Mouse (Mus musculus) stomach, embryonic 15.5 days (tissue): ENCODE measurements around the gene Isl1. TPM values are rescaled to one million over a fixed set of nuclear protein-coding genes. Genes with fewer than 3 reads are reported as not detected.

Experiments
- ATAC-seq: fragments of 200-750 bp; cut with Nextera tagmentation; 2 replicates; pipeline ENCODE4 v1.8.0; 2017; ENCODE audit warnings: low read depth, moderate number of reproducible peaks, moderate TSS enrichment; ENCODE audit not compliant: insufficient read depth, low FRiP score
- H3K27ac ChIP-seq: fragments of 300-500 bp; sonication (generic); 2 replicates; pipeline ENCODE4 v1.5.1; 2015; ENCODE audit warnings: mild to moderate bottlenecking, inconsistent platforms
- H3K27me3 ChIP-seq: fragments of 300-500 bp; sonication (generic); replicated peaks from 2 replicates; pipeline ENCODE4 v1.6.1; 2015; ENCODE audit warnings: inconsistent platforms
- H3K36me3 ChIP-seq: fragments of 300-500 bp; sonication (generic); 2 replicates; pipeline ENCODE4 v1.6.1; 2015; ENCODE audit warnings: inconsistent platforms
- H3K4me1 ChIP-seq: fragments of 300-500 bp; sonication (generic); 2 replicates; pipeline ENCODE4 v1.6.1; 2015; ENCODE audit warnings: inconsistent platforms
- H3K4me2 ChIP-seq: fragments of 300-500 bp; sonication (generic); 2 replicates; pipeline ENCODE4 v1.6.1; 2015; ENCODE audit warnings: mild to moderate bottlenecking, inconsistent platforms
- H3K4me3 ChIP-seq: fragments of 300-500 bp; sonication (generic); replicated peaks from 2 replicates; pipeline ENCODE4 v1.5.1; 2015; ENCODE audit warnings: inconsistent platforms
- H3K9ac ChIP-seq: fragments of 300-500 bp; sonication (generic); 2 replicates; pipeline ENCODE4 v1.6.1; 2015; ENCODE audit warnings: inconsistent platforms
- H3K9me3 ChIP-seq: fragments of 300-500 bp; sonication (generic); 2 replicates; pipeline ENCODE4 v1.6.1; 2016; ENCODE audit warnings: inconsistent platforms
- WGBS: fragments of 180-500 bp; shearing (Covaris S2); methylation state at CpG from one replicate; pipeline ENCODE4 v1.1.7; 2015; 5-methylcytosine and 5-hydroxymethylcytosine counted together
- polyA plus RNA-seq: library from polyadenylated mRNA; unstranded; fragments of >200 nt; fragmentation: Nextera tagmentation; extraction: Ambion mirVana; gene quantifications from 2 replicates; pipeline ENCODE4 v1.2.1, GENCODE M21; 2015

The Isl1 gene
- polyA plus RNA-seq, 1 experiment from 2014 or later: 29.7 TPM

GRCm38 (mm10) chr13:116304713-116305470, 4.6 kb downstream of the Isl1 start:
- H3K36me3 ChIP-seq: no peaks in the 10 kb centered on the region
- WGBS: 9% methylated on average over 25 of the region's 25 CpGs
- no peak overlapping the region for H3K9ac ChIP-seq
- peak overlapping the region; percentile 29 for H3K4me3 ChIP-seq
- H3K27ac ChIP-seq: peak overlapping the region; percentile 32; the same call in 1 of the 2 replicates
- H3K4me1 ChIP-seq: no peaks in the 10 kb centered on the region; the same call in none of the 2 replicates
- peak overlapping the region; percentile 46 for H3K4me2 ChIP-seq
- H3K27me3 ChIP-seq: peaks cover 45% of the 10 kb centered on the region
- ATAC-seq: no peak
- no peaks in the 10 kb centered on the region for H3K9me3 ChIP-seq

- no peak overlapping the region for H3K27ac ChIP-seq
- no peaks in the 10 kb centered on the region for H3K9me3 ChIP-seq
- 22% methylated on average over 6 of the region's 6 CpGs for WGBS
- no peaks in the 10 kb centered on the region; the same call in 1 of the 2 replicates for H3K4me1 ChIP-seq
- peaks cover 47% of the 10 kb centered on the region for H3K27me3 ChIP-seq
- H3K9ac ChIP-seq: no peak overlapping the region
- peak overlapping the region; percentile 40 for H3K4me2 ChIP-seq
- no peak overlapping the region for H3K4me3 ChIP-seq
- ATAC-seq: no peak
- H3K36me3 ChIP-seq: no peaks in the 10 kb centered on the region
Measured at GRCm38 (mm10) chr13:116303766-116304165, 5.7 kb downstream of the Isl1 start.

- 0 out of 2 replicates have a peak overlapping the region, but pooled peaks have one; percentile 6 for H3K4me3 ChIP-seq
- 39% methylated on average over 15 of the region's 15 CpGs for WGBS
- no peaks in the 10 kb centered on the region for H3K36me3 ChIP-seq
- H3K9me3 ChIP-seq: no peaks in the 10 kb centered on the region
- H3K4me2 ChIP-seq: peak overlapping the region; percentile 40
- H3K9ac ChIP-seq: no peak overlapping the region
- no peak for ATAC-seq
- no peaks in the 10 kb centered on the region; the same call in 1 of the 2 replicates for H3K4me1 ChIP-seq
- H3K27ac ChIP-seq: no peak overlapping the region; the same call in 1 of the 2 replicates
- peaks cover 47% of the 10 kb centered on the region for H3K27me3 ChIP-seq
Measured at GRCm38 (mm10) chr13:116302861-116303260, 6.6 kb downstream of the Isl1 start.

GRCm38 (mm10) chr13:116301706-116302105, 7.8 kb downstream of the Isl1 start:
- WGBS: 37% methylated on average over 3 of the region's 3 CpGs
- Histone ChIP-seq H3K4me3 (no peak overlapping the region), H3K4me1 (no peaks in the 10 kb centered on the region; the same call in 1 of the 2 replicates), H3K9me3 (no peaks in the 10 kb centered on the region), H3K27ac (no peak overlapping the region), H3K9ac (no peak overlapping the region), H3K36me3 (no peaks in the 10 kb centered on the region), H3K27me3 (peaks cover 45% of the 10 kb centered on the region), H3K4me2 (peak overlapping the region; percentile 4; the same call in 1 of the 2 replicates)
- ATAC-seq: peak; percentile 84

GRCm38 (mm10) chr13:116299241-116299640, 10.2 kb downstream of the Isl1 start:
- no peak overlapping the region for H3K4me3 ChIP-seq
- H3K27me3 ChIP-seq: peaks cover 43% of the 10 kb centered on the region
- 54% methylated on average over 7 of the region's 7 CpGs for WGBS
- H3K36me3 ChIP-seq: no peaks in the 10 kb centered on the region
- no peaks in the 10 kb centered on the region for H3K9me3 ChIP-seq
- H3K4me2 ChIP-seq: no peak overlapping the region
- no peak overlapping the region for H3K27ac ChIP-seq
- ATAC-seq: no peak
- no peak overlapping the region for H3K9ac ChIP-seq
- no peaks in the 10 kb centered on the region; the same call in 1 of the 2 replicates for H3K4me1 ChIP-seq

GRCm38 (mm10) chr13:116298641-116299170, 10.8 kb downstream of the Isl1 start:
- Histone ChIP-seq H3K36me3 (no peaks in the 10 kb centered on the region), H3K4me3 (no peak overlapping the region), H3K4me1 (peaks cover 5% of the 10 kb centered on the region; the same call in 1 of the 2 replicates), H3K9me3 (no peaks in the 10 kb centered on the region), H3K27ac (no peak overlapping the region), H3K9ac (no peak overlapping the region), H3K27me3 (peaks cover 43% of the 10 kb centered on the region), H3K4me2 (no peak overlapping the region)
- ATAC-seq: no peak
- 50% methylated on average over 13 of the region's 13 CpGs for WGBS

GRCm38 (mm10) chr13:116298001-116298400, 11.5 kb downstream of the Isl1 start:
- 28% methylated on average over 8 of the region's 8 CpGs for WGBS
- peak overlapping the region; percentile 40 for H3K4me2 ChIP-seq
- H3K27me3 ChIP-seq: peaks cover 42% of the 10 kb centered on the region
- ATAC-seq: no peak
- H3K9ac ChIP-seq: no peak overlapping the region
- H3K4me3 ChIP-seq: no peak overlapping the region
- H3K27ac ChIP-seq: no peak overlapping the region
- H3K9me3 ChIP-seq: no peaks in the 10 kb centered on the region
- no peaks in the 10 kb centered on the region for H3K36me3 ChIP-seq
- peaks cover 5% of the 10 kb centered on the region; the same call in 1 of the 2 replicates for H3K4me1 ChIP-seq

GRCm38 (mm10) chr13:116297048-116297811, 12.3 kb downstream of the Isl1 start:
- Histone ChIP-seq H3K27ac (no peak overlapping the region), H3K9ac (no peak overlapping the region), H3K27me3 (peaks cover 35% of the 10 kb centered on the region), H3K4me2 (peak overlapping the region; percentile 40), H3K36me3 (no peaks in the 10 kb centered on the region), H3K4me3 (peak overlapping the region; percentile 6), H3K4me1 (peaks cover 5% of the 10 kb centered on the region; the same call in 1 of the 2 replicates), H3K9me3 (no peaks in the 10 kb centered on the region)
- ATAC-seq: no peak
- 20% methylated on average over 33 of the region's 33 CpGs for WGBS

- no peak overlapping the region for H3K4me3 ChIP-seq
- peaks cover 30% of the 10 kb centered on the region for H3K27me3 ChIP-seq
- no peak overlapping the region for H3K9ac ChIP-seq
- H3K4me1 ChIP-seq: peaks cover 5% of the 10 kb centered on the region; the same call in 1 of the 2 replicates
- ATAC-seq: no peak
- no peaks in the 10 kb centered on the region for H3K9me3 ChIP-seq
- 50% methylated on average over 4 of the region's 4 CpGs for WGBS
- no peak overlapping the region for H3K27ac ChIP-seq
- no peak overlapping the region for H3K4me2 ChIP-seq
- no peaks in the 10 kb centered on the region for H3K36me3 ChIP-seq
Measured at GRCm38 (mm10) chr13:116295401-116295800, 14.1 kb downstream of the Isl1 start.

GRCm38 (mm10) chr13:116294734-116295133, 14.8 kb downstream of the Isl1 start:
- 34% methylated on average over 6 of the region's 6 CpGs for WGBS
- peaks cover 27% of the 10 kb centered on the region for H3K27me3 ChIP-seq

GRCm38 (mm10) chr13:116294151-116294461, 15.4 kb downstream of the Isl1 start:
- no peaks in the 10 kb centered on the region for H3K9me3 ChIP-seq
- WGBS: 5% methylated on average over 11 of the region's 11 CpGs
- peaks cover 23% of the 10 kb centered on the region for H3K27me3 ChIP-seq
- no peaks in the 10 kb centered on the region for H3K36me3 ChIP-seq
- no peak overlapping the region for H3K9ac ChIP-seq
- peaks cover 5% of the 10 kb centered on the region; the same call in 1 of the 2 replicates for H3K4me1 ChIP-seq
- no peak overlapping the region for H3K27ac ChIP-seq
- peak overlapping the region; percentile 54 for H3K4me2 ChIP-seq
- ATAC-seq: peak; percentile 42; the same call in 1 of the 2 replicates
- peak overlapping the region; percentile 27 for H3K4me3 ChIP-seq

More at GRCm38 (mm10) chr13:116294734-116295133, 14.8 kb downstream of the Isl1 start:
- Histone ChIP-seq H3K36me3 (no peaks in the 10 kb centered on the region), H3K4me3 (no peak overlapping the region), H3K4me1 (peaks cover 5% of the 10 kb centered on the region; the same call in 1 of the 2 replicates), H3K9ac (no peak overlapping the region), H3K27ac (no peak overlapping the region), H3K4me2 (no peak overlapping the region), H3K9me3 (no peaks in the 10 kb centered on the region)
- no peak for ATAC-seq
